Mouse (Mus musculus) heart, embryonic 15.5 days (tissue): Measurements from ENCODE around the gene Uqcr11. TPM values are rescaled to one million over a fixed set of nuclear protein-coding genes. Genes with fewer than 3 reads are reported as not detected.

Source experiments
- ATAC-seq: fragments of 200-750 bp; cut with Nextera tagmentation; replicated peaks from 2 replicates; pipeline ENCODE4 v1.8.0; 2017; ENCODE audit warnings: low read depth, moderate TSS enrichment; ENCODE audit not compliant: insufficient number of reproducible peaks, insufficient read depth, low FRiP score
- H3K27ac ChIP-seq: fragments of 300-500 bp; sonication (generic); 2 replicates; pipeline ENCODE4 v1.5.1; 2015; ENCODE audit warnings: mild to moderate bottlenecking, inconsistent platforms
- H3K27me3 ChIP-seq: fragments of 300-500 bp; sonication (generic); 2 replicates; pipeline ENCODE4 v1.6.1; 2015; ENCODE audit warnings: inconsistent platforms
- H3K36me3 ChIP-seq: fragments of 300-500 bp; sonication (generic); 2 replicates; pipeline ENCODE4 v1.6.1; 2015; ENCODE audit warnings: mild to moderate bottlenecking, inconsistent platforms
- H3K4me1 ChIP-seq: fragments of 300-500 bp; sonication (generic); replicated peaks from 2 replicates; pipeline ENCODE4 v1.6.1; 2015; ENCODE audit warnings: inconsistent platforms
- H3K4me2 ChIP-seq: fragments of 300-500 bp; sonication (generic); 2 replicates; pipeline ENCODE4 v1.6.1; 2015; ENCODE audit warnings: inconsistent platforms, mild to moderate bottlenecking, moderate library complexity
- H3K4me3 ChIP-seq: fragments of 300-500 bp; sonication (generic); 2 replicates; pipeline ENCODE4 v1.5.1; 2015; ENCODE audit warnings: mild to moderate bottlenecking, inconsistent platforms
- H3K9ac ChIP-seq: fragments of 300-500 bp; sonication (generic); 2 replicates; pipeline ENCODE4 v1.6.1; 2015; ENCODE audit warnings: mild to moderate bottlenecking, inconsistent platforms
- H3K9me3 ChIP-seq: fragments of 300-500 bp; sonication (generic); replicated peaks from 2 replicates; pipeline ENCODE4 v1.6.1; 2016; ENCODE audit warnings: inconsistent platforms
- WGBS: fragments of 180-500 bp; shearing (Covaris S2); methylation state at CpG from one replicate; pipeline ENCODE4 v1.1.7; 2015; ENCODE audit warnings: mixed read lengths; 5-methylcytosine and 5-hydroxymethylcytosine counted together
- polyA plus RNA-seq: library from polyadenylated mRNA; unstranded; fragments of >200 nt; fragmentation: Nextera tagmentation; extraction: Ambion mirVana; gene quantifications from 2 replicates; pipeline ENCODE4 v1.2.1, GENCODE M21; 2015

Gene Uqcr11
- polyA plus RNA-seq, 1 experiment from 2014 or later, result 1,535 TPM

DNA sequence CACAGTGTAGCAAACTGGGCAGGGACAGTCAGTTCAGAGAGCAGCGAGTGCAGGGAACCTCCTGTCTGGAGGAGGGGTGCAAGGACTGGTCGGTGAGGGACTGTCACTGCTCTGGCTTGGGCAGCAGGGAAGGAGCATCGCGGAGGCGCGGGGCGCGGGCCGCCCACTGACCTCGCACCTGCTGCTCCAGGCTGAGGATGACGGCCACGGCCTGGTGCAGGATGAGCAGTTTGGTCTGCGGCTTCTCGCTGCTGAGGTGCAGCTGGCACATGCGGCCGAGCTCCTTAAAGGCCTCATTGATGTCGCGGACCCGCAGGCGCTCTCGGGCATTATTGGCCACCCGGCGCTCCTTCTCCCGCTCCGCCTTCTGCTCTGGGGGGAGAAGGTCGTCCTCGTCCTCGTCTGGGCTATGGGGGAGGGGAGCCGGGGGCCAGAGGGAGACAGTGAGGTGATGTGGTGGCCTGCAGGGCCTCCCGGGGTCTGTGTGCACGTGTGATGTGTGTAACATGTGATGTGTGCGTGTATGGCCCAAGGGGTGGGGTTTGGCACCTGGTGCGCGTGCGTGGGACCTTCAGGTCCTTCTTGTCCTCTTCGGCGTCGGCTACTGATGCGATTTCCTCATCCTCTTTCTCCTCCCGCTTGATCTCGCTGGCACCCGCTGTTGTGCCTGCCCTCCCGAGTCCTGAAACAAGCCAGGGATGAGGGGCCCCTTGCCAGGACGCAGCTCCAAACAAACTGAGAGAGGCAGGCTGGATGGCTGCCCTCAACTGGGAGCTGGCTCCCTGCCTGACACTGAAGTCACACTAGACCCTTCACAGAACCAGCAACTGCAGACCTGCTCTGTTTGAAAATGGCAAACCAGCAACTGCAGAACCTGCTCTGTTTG, 6.3 kb upstream of the Uqcr11 start:
- Histone ChIP-seq H3K36me3 (peaks cover 86% of the 10 kb centered on the region), H3K9me3 (no peaks in the 10 kb centered on the region), H3K4me2 (no peak overlapping the region), H3K9ac (peak overlapping the region; percentile 25; the same call in 1 of the 2 replicates), H3K27ac (peak overlapping the region; percentile 56), H3K4me1 (peaks cover 9% of the 10 kb centered on the region), H3K4me3 (no peak overlapping the region), H3K27me3 (no peaks in the 10 kb centered on the region)
- WGBS, result 83% methylated on average over 44 of the region's 44 CpGs
- no peak for ATAC-seq

DNA sequence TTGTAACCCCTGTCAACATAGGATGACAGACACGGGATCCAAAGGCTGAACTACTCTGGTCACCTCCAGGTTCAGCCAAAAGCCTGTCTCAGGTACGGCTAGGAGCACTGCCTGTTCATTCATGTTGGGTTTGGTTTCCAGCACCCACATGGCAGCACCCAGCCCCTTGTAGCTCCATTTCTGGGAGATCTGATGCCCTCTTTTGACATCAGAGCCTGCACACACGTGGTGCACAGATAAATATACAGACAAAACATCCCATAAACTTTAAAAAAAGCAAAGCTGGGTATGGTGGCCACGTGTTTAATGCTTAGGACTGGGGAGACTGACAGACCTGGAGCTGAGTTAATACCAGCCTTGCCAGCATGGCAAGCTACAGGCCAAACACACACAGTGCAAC, 1.3 kb upstream of the Uqcr11 start:
- peaks cover 55% of the 10 kb centered on the region for H3K36me3 ChIP-seq
- 56% methylated on average over 4 of the region's 4 CpGs for WGBS
- no peak for ATAC-seq

DNA sequence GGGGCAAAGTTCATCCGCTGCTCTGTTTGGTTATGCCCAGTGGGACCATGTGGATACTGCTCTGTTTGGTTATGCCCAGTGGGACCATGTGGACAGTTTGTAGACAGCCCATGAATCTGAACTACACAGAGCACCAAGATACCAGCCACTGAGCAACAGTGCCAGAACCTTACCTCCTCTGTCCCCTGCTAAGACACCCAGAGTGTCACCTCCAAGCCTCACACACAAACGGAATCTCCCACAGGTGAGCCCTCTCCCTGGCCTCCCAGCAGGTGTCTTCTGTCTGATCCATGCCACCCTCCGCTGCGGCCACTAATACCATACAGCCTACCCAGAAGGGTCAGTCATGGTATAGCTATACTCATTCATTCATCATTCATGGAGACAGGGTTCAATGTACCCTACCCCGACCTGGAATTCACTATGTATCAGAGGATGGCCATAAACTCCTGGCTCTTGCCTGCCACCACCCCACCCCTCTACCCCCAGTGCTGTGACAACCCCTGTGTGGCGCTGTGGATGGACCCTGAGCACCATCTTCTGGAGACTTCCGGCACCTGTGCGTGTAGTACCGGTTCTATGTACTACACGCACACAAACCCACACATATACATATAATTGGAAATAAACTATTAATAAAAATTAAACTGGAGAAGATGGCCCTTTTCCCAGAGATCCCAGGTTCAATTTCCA, 1.0 kb downstream of the Uqcr11 start:
- peaks cover 50% of the 10 kb centered on the region for H3K36me3 ChIP-seq
- H3K27ac ChIP-seq, result peak overlapping the region; percentile 86; the same call in 1 of the 2 replicates
- H3K27me3 ChIP-seq, result no peaks in the 10 kb centered on the region
- no peak for ATAC-seq
- 46% methylated on average over 10 of the region's 10 CpGs for whole genome bisulfite sequencing
- H3K4me1 ChIP-seq, result peaks cover 34% of the 10 kb centered on the region
- no peaks in the 10 kb centered on the region for H3K9me3 ChIP-seq
- peak overlapping the region; percentile 91 for H3K9ac ChIP-seq
- peak overlapping the region; percentile 78 for H3K4me2 ChIP-seq
- H3K4me3 ChIP-seq, result peak overlapping the region; percentile 85

More for the DNA sequence above, 1.3 kb upstream of the Uqcr11 start:
- Histone ChIP-seq H3K4me3 (no peak overlapping the region), H3K4me1 (peaks cover 36% of the 10 kb centered on the region), H3K4me2 (no peak overlapping the region), H3K9ac (no peak overlapping the region), H3K27me3 (no peaks in the 10 kb centered on the region), H3K9me3 (no peaks in the 10 kb centered on the region), H3K27ac (0 out of 2 replicates have a peak overlapping the region, but pooled peaks have one; percentile 86)

DNA sequence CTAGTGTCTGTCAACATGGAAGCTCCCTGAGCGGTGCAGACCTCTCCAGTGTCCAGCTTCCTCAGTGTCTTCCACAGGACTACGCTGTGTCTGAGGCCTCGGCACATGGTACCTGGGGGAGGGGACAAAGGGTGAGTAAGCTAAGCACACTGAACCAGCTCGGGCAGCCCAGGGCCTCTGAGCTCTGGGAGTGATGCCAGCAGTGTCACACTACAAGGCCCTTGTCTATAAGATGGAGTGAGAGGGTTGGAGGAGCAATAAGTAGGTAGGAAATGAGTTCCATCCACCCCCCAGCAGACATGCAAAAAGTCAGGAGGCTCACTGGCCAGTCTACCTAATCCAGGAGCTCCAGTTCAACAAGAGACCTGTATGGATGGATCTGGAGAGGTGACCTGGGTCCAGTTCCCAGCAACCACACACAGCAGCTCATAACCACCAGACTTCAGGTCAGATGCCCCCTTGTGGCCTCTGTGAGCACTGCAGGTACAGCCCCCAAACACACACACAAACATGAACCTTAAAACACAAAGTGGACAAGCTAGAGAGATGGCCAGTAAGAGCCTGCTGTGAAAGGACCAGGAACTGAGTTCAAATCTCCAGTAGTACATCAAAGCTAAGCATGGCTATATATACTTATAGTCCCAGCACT, 3.5 kb downstream of the Uqcr11 start:
- Histone ChIP-seq H3K9ac (no peak overlapping the region), H3K4me3 (no peak overlapping the region), H3K27ac (no peak overlapping the region), H3K36me3 (peaks cover 32% of the 10 kb centered on the region), H3K9me3 (no peaks in the 10 kb centered on the region), H3K4me2 (no peak overlapping the region), H3K27me3 (no peaks in the 10 kb centered on the region), H3K4me1 (peaks cover 43% of the 10 kb centered on the region)
- ATAC-seq, result no peak
- WGBS, result 78% methylated on average over 4 of the region's 4 CpGs

DNA sequence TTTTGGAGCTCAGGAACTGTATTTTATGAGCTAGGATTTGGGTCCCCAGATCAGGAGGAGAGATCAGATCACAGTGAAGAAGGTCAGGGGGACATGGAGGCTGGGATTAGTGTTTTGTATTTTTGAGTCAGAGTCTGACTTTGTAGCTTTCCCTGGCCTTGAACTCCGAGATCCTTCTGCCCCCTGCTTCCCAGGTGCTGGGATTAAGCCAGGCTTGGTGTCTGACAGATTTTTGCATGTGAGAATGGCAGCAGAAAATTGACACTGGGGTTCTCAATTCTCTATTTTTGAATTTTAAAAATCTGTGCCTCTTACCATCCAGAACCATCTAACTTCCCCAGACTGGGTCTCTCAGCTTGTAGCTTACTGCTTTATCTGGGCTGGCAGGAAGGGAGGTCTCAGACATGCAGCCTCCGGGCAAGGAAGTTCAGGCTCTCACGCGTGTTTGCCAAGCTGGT, 5.9 kb downstream of the Uqcr11 start:
- peak overlapping the region; percentile 86 for H3K27ac ChIP-seq
- WGBS, result 63% methylated on average over 4 of the region's 4 CpGs
- H3K27me3 ChIP-seq, result no peaks in the 10 kb centered on the region
- no peak for ATAC-seq
- peaks cover 44% of the 10 kb centered on the region for H3K4me1 ChIP-seq
- H3K36me3 ChIP-seq, result peaks cover 36% of the 10 kb centered on the region
- no peaks in the 10 kb centered on the region for H3K9me3 ChIP-seq
- H3K4me2 ChIP-seq, result peak overlapping the region; percentile 76
- H3K9ac ChIP-seq, result peak overlapping the region; percentile 63; the same call in 1 of the 2 replicates
- H3K4me3 ChIP-seq, result no peak overlapping the region

DNA sequence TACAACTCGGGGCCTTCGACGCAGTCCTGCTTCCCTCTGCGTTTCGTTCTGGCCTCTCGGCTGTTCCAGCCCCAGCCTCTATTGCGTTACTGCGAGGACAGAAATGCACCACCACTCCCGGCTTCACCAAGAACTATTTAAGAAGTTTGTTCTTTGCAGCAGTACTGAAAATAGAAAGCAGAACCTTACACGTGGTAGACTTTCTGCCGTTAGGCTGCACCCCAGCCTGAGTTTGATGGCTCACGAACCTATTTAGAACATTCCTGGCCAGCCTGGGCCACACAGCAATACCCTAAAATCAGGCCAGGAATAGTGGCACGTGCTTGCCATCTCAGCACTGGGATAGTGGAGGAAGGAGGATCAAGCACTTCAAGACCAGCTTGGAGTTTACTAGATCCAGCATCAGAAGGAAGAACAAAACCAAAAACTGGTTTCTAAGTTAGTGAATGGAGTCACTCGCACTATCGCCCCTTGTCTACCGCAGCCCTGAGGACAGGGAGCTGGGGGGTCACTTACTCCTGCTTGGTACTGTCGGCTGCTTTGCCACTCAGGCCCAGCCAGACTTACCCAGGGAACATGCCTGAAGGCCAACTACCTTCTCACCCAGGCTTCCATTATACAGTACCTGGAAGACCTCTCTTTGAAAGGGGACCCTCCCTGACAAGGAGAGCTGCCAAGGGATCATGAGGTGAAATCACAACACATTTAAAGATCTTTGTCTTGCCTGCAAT, 6.5 kb downstream of the Uqcr11 start:
- ATAC-seq, result no peak
- 11% methylated on average over 17 of the region's 17 CpGs for WGBS
- H3K36me3 ChIP-seq, result peaks cover 42% of the 10 kb centered on the region
- H3K4me1 ChIP-seq, result peaks cover 38% of the 10 kb centered on the region
- H3K4me2 ChIP-seq, result peak overlapping the region; percentile 76
- H3K9ac ChIP-seq, result peak overlapping the region; percentile 63
- no peaks in the 10 kb centered on the region for H3K27me3 ChIP-seq
- H3K9me3 ChIP-seq, result no peaks in the 10 kb centered on the region
- H3K4me3 ChIP-seq, result peak overlapping the region; percentile 93
- H3K27ac ChIP-seq, result peak overlapping the region; percentile 86

DNA sequence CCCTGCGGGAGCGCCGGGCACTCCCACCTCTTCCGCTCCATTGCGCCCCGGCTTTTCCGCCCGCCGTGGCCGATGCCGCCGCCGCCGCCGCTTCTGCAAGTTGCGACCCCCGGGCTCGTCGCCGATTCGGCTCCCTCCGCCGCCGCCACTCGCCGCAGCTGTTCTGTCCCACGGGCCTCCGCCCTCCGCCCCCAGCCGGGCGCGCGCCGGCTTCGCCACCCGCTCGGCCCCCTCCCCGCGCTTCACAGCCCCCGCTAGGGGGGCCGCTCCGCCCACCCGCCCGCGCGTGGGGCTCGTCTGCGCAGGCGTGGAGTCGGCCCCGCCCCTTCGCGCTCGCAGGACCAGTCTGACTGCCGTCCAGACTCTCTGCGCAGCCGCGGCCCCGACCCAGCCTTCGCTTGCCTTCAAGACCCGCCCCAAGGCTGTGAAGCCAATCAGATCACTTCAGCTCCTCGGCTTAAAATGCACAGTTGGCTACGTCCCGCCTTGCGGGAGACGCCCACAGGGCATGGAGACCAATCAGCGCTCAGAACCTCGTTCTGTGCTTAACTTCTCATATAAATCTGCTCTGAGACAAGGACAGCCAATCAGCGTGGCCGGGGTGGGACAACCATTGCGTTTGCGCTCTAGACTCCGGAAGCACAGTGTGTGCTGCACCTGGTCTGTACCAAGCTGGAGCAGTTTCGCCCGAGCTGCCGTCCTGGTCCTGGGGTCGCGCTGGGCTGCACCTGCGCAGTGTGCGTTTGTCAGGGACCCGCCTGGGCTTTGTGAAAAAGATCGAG, 7.2 kb downstream of the Uqcr11 start, which contains the start of gene Mbd3:
Mbd3 (minus strand) TSS at position 360 of the 782 bp plus-strand sequence.
- H3K9ac ChIP-seq, result peak within 1 kb of the TSS; percentile 96
- H3K4me1 ChIP-seq, result peaks cover 30% of the 10 kb centered on the region
- no peaks in the 10 kb centered on the region for H3K9me3 ChIP-seq
- peak within 1 kb of the TSS; percentile 93 for H3K4me3 ChIP-seq
- H3K27ac ChIP-seq, result peak within 1 kb of the TSS; percentile 100
- H3K27me3 ChIP-seq, result no peaks in the 10 kb centered on the region
- peak; percentile 95 for ATAC-seq
- WGBS, result under 1% methylated on average over 79 of the region's 82 CpGs
- peaks cover 49% of the 10 kb centered on the region for H3K36me3 ChIP-seq
- peak within 1 kb of the TSS; percentile 89 for H3K4me2 ChIP-seq

DNA sequence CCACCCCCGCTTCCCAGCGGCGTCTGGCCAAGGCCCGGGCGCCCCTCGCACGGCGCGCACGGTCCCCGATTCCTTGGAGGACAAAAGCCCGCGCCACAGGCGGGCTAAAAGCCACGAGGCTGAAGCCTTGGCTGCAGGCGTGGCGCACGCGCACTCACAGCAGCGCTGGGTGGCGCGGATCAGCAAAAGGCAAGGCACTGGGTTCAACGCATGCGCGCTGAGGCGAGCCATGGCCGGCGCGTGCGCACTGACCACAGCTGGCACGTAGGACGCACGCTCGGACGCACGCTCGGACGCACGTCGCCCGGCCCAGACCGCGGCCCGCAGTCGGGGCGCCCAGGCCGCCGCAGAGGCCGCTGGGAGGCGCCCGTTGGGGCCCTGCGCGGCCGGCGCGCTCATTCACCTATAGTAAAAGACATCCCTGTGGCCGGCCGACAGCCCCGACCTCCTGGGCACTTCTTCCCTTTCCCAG, 7.9 kb downstream of the Uqcr11 start:
- Histone ChIP-seq H3K27ac (peak overlapping the region; percentile 100), H3K9ac (peak overlapping the region; percentile 96), H3K4me2 (peak overlapping the region; percentile 89), H3K27me3 (no peaks in the 10 kb centered on the region), H3K36me3 (peaks cover 49% of the 10 kb centered on the region), H3K4me3 (peak overlapping the region; percentile 93), H3K4me1 (peaks cover 27% of the 10 kb centered on the region), H3K9me3 (no peaks in the 10 kb centered on the region)
- WGBS, result under 1% methylated on average over 59 of the region's 59 CpGs
- peak; percentile 85 for ATAC-seq

DNA sequence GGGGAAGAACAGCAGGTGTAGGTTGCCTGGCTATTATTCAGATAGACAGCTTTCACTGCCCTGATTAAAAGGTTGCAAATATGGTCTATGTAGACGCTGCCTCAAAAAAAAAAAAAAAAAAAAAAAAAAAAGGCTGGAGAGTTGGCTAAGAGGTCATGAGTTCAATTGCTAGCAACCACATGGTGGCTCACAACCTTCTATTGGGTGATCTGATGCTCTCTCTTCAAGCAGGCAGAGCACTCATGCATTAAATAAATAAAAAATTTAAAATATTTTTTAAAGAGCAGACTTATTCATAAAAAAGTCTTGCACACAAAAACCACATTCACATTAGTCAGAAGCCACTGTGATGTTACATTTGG, 8.5 kb downstream of the Uqcr11 start:
- H3K27ac ChIP-seq, result peak overlapping the region; percentile 100
- H3K27me3 ChIP-seq, result no peaks in the 10 kb centered on the region
- WGBS, result 5% methylated on average over 1 of the region's 1 CpGs
- H3K4me2 ChIP-seq, result peak overlapping the region; percentile 89
- peaks cover 49% of the 10 kb centered on the region for H3K36me3 ChIP-seq
- peaks cover 27% of the 10 kb centered on the region for H3K4me1 ChIP-seq
- no peak for ATAC-seq
- H3K4me3 ChIP-seq, result peak overlapping the region; percentile 93
- H3K9me3 ChIP-seq, result no peaks in the 10 kb centered on the region
- H3K9ac ChIP-seq, result peak overlapping the region; percentile 96
